Mouse (Mus musculus) embryo, embryonic 10.5 days (tissue): ENCODE data around the gene Rapgef3.

Source experiments
- DNase-seq: peaks from one replicate; pipeline ENCODE4 v3.0.0-alpha.2; 2015; ENCODE audit warnings: low spot score

Rapgef3 gene

DNA sequence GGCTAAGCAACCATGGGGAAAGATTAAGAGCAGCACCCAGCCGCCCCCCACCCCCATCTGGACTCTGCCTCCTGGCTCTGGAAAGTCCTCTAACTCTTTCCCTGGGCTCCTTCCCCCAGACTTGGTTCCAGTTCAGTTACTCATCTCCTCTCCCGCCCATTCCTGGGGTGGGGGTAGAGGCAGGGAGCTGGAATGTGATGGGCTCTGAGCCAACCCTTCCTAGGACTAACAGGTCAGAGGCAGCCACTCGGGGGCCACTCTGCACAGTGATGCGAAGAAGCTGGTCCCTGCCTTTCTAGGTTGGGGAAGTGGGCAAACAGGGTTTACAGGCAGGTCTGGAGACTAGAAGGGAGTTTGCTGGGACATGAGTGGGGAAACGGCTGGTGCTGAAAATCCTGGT lies 5.3 kb upstream of the Rapgef3 start:
- DNase-seq, result peak; percentile 53

- DNase-seq, result no peak
Measured at GRCm38 (mm10) chr15:97770280-97770679, 2.5 kb upstream of the Rapgef3 start.

DNA sequence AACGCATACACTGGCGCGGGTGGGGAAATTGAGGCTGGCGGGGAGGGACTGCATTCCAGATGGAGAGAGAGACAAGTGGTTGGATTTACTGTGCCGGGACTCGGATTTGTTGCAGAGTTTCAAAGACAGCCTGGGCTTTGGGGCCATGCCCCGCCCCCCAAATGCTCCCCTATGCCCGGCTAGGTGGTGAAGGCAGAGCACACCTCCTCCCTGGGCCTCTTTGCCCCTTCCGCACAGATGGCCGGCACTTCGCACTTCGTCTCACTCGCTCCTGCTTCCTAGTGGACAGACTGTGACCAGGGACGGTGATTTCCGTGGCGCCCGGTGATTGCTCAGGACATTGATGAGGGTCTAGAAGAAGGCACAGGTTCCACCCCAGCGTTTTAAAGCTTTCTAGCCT lies 420 bp upstream of the Rapgef3 start:
- peak; percentile 61 for DNase-seq

- no peak for DNase-seq
Measured at GRCm38 (mm10) chr15:97766594-97767279, 1.0 kb downstream of the Rapgef3 start.

GRCm38 (mm10) chr15:97766194-97766593 lies 1.6 kb downstream of the Rapgef3 start:
- DNase-seq, result peak; percentile 65

GRCm38 (mm10) chr15:97765090-97765794 lies 2.5 kb downstream of the Rapgef3 start:
- DNase-seq, result no peak

- DNase-seq, result no peak
Measured at GRCm38 (mm10) chr15:97764532-97764931, 3.2 kb downstream of the Rapgef3 start.

DNA sequence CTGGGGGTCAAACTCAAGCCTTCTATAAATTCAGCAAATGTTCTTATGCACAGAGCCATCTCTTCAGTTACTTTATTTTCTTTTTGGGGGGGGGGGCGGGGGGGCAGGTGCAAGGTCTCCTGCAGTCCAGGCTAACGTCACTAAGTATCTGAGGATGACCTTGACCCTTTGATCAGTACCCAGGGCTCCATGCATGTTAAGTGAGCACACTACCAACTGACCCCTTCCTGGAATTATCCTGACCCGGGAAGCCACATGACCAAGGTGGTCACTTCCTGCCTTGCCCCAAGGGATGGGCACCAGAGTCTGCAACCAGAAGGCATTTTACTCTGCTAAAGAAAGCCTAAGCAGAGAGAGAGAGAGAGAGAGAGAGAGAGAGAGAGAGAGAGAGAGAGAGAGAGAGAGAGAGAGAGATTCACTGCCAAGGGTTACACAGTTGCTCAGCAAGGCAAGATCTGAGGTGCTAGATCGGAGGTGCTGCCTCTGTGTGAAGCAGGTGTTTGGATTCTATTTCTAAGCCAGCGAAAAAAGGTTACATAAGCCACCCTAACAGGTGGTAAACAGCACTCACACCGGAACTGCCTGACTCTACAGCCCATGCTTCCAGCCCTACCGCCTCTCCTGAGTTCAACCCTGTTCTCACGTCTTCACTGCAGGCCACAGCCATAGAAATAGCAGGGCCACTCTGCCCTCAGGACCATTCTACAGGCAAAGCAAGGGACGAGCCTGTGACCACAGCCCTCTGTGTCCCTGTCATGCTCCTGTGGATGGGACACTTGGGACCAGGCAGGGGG lies 4.3 kb downstream of the Rapgef3 start:
- no peak for DNase-seq

- no peak for DNase-seq
Measured at GRCm38 (mm10) chr15:97762733-97763132, 5.0 kb downstream of the Rapgef3 start.

- no peak for DNase-seq
Measured at GRCm38 (mm10) chr15:97761438-97761837, 6.3 kb downstream of the Rapgef3 start.

DNA sequence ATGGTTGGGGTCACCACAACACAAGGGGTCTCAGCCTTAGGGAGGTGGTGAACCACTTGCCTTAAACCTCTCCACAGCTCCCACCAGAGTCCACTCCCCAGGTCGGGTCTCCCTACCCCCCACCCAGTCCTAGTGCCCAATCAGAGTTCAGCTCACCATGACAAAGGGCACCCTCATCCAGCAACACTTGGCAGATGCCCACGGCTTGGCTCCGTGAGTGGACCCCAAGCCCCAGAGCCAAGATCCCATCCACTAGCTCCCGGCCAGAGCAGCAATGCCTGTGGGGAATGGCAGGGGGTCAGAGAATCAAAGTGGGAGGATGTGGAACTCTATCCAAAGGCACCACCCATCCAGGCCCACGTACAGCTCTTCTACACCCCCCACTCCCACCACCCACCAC lies 6.8 kb downstream of the Rapgef3 start:
- no peak for DNase-seq

DNA sequence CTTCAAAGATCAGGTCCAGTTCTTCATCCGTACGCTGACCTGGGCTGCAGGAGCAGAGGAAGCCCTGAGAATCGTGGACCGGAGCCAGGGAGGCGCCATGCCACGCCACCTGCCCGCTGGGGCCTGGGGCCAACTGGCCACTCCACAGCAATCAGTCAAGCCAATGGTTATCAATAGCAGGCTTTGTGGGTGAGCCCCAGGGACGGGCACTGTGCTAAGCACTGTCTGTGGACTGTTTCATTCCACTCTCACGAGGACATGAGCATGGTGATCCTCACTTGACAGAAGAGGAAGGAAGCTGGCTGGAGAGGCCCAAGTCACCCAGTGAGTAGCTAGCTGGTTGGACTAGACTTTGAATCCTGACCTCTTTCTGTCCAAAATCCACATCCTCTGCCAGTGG lies 7.8 kb downstream of the Rapgef3 start:
- DNase-seq, result no peak

- no peak for DNase-seq
Measured at GRCm38 (mm10) chr15:97755361-97755760, 12.4 kb downstream of the Rapgef3 start.

DNA sequence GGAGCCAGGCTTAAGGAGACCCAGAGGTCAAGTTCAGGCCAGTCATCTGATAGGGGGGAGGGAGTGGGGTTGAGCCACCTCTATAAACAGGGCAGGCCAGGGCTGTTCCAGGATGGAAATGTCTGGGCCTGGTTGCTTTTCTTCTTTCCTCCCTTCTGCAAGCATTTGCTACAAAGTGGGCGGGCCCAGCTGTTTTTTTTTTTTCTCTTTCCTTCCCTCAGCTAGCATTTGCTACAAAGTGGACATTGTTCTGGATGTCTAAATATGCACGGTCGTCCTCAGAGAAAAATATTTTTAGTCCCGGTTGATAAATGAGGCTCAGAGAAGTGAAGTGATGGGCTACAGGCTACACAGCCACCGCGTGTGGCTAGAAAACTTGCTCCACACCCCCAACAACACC lies 13.3 kb downstream of the Rapgef3 start:
- no peak for DNase-seq

DNA sequence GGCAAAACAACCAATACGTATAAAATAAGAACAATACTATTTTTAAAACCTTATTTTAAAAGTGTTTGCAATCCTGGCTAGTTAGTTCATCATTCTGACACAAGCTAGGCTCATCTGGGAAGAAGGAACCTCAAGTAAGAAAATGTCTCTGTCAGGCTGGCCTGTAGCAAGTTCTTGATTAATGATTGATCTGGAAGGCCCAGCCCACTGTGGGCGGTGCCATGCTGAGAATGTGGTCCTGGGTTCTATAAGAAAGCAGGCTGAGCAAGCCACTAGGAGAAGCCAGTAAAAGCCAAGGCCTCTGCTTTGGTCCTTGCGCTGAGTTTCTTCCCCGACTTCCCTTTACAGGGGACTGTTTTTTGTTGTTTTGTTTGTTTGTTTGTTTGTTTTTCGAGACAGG lies 15.3 kb downstream of the Rapgef3 start:
- DNase-seq, result no peak

DNA sequence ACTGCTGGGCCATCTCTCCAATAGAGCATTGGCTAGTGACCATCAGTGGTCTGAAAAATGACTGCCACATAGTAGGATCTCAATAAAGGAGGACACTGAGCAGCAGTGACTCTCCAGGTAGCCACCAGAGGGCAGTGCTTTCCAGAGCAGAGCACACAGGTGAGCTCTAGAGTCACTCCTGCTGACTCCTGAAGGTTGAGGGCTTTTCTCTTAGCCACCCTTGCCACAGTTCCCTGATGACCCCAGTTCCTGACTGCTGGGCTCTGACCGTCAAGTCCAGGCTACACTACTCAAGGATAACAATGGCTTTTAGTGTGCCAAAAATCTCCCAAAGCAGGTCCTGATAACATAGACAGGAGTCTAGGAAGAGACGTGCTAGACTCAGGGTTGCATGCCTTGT lies 16.1 kb downstream of the Rapgef3 start:
- no peak for DNase-seq

DNA sequence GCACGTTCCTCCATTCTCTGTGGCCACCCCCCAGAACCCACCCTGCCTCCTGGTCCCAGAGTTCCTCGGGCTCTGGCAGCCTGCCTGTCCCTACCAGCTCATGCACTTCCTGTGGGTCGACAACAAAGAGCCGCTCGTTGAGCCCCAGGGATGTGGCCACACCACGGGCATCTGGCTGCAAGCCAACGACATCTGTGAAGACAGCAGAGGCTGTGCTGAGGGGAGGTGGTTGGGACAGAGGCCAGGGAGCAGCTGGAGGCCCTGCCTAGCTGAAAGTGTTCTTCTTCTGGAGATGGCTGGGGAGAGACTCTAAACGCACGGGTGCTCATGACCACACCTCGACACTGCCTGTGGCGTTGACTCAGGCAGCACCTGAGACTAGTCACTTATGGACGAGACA lies 17.1 kb downstream of the Rapgef3 start:
- no peak for DNase-seq

DNA sequence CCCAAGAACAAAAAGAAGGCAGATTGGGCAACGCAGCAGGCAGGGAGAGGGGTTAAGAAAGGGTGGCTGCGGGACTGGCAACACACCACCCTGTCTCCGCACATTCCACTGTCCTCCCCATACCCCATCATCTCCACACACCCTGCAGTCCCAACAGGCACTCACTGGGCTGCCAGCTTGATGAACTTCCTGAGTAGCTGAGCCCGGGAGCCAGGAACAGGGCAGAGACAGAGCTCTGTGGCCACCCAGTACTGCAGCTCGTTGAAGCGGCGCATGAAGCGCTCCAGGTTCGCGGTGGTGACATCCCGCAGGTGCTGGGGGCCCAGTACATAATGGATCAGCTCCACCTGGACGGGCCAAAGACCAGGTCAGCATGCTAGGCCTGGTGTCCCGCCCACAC lies 17.9 kb downstream of the Rapgef3 start:
- no peak for DNase-seq

DNA sequence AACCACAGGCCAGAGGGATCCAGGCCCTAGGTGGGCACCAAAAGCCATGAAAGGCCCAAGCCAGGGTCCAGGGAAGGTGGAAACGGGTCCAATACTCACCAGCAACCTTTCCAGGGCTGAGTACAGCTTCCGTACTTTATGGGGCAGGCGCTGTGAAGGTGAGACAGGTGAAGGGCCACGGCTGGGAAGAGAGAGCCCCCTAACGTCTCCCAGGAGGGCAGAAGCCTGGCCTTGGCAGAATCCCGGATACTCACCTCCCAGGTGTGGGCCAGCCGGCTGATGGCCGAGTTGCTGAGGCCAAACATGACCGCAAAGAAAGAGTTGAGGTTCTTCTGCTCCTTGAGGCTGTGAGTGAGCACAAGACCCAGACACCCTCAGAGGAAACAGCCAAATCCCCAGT lies 18.4 kb downstream of the Rapgef3 start:
- no peak for DNase-seq

DNA sequence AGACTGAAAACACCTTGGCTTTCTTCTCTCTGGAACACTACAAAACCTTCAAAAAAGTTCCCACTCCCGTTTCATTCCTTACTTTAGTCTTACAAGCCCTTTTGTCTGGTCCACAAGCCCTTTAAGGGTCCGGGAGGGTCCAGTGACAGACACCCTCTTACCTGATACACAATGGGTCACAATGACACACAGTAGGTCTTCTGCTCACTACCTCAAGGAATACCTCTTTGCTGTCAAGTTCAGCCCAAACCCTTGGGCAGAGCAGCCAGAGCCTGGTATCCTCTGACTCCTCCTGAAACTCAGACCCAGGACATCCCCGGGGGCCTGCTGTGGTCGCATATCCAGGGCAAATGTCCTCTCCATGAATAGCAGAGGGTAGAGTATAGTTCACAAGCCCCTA lies 18.8 kb downstream of the Rapgef3 start:
- DNase-seq, result no peak

- DNase-seq, result no peak
Measured at GRCm38 (mm10) chr15:97748309-97748708, 19.5 kb downstream of the Rapgef3 start.

DNA sequence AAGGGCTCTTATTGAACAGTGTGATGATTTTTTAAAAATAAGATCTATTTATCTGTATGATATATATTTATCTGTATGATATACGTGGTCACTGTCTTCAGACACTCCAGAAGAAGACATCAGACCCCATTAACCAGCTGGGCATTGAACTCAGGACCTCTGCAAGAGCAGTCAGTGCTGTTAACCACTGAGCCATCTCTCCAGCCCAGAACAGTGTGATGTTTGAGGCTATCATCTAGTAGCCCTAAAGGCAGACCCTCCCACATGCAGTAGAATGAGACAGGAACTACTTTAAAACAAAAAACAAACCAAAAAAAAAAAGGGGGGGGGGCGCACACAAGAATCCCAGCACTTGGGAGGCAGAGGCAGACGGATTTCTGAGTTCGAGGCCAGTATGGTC lies 20.3 kb downstream of the Rapgef3 start:
- no peak for DNase-seq

GRCm38 (mm10) chr15:97746748-97747147 lies 21.0 kb downstream of the Rapgef3 start:
- no peak for DNase-seq
